Comparison of ENCODE assay signal across 20 mouse cellular contexts in the genomic region with DNA sequence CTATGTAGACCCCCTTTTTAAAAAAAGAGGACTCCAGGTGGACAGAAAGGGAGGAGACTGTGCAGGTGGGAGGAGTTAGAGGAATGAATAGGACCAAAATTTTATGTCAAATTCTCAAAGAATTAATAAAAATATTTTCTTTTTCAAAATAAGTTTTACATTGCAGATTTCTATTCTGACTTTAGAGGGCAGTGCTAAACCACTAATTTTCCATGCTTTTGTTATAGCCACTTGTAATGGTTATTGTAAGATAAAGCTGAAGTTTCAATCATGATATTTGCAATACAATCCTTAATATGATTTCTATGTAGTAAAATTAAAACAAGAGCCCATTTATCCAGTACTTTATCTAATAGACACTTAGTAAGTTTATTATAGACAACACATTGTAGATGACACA.
DNase-seq lines count a peak whose midpoint lies in the region; ATAC-seq and TF ChIP-seq lines count a peak whose summit lies in the region.
"Had no signal": no experiment of that assay in that cellular context is flagged by ENCODE, and none has a peak within 500 bp of the region (broad histone marks: within the 10 kb centered on the region; RNA-seq: fewer than 3 reads in every experiment).

No protein-coding gene starts in this region.

- H3K4me1 ChIP-seq in heart, adult 2 months (ENCODE audit: control insufficient read depth, insufficient read depth, low read length), result no peaks in the 10 kb centered on the region
- no peaks in the 10 kb centered on the region for H3K4me1 ChIP-seq in CH12.LX (ENCODE audit: control insufficient read depth in 1 of 2, insufficient read depth in 2 of 2)
- H3K4me1 ChIP-seq: limb, embryonic 15.5 days; liver, embryonic 15.5 days; midbrain, embryonic 15.5 days had no signal

- ATAC-seq in cerebellum, adult (ENCODE audit: insufficient number of reproducible peaks, low FRiP score, low TSS enrichment), result no peak
- ATAC-seq: activated CD4-positive, CD25-positive, alpha-beta regulatory T cell, adult 4 months; midbrain, embryonic 15.5 days had no signal

- TF ChIP-seq POLR2A in heart, adult 2 months (IDR thresholded peaks at IDR 0.05; ENCODE audit: insufficient read depth, low read depth, low read length), result no peak
- TF ChIP-seq POLR2A in CH12.LX (IDR thresholded peaks at IDR 0.05; ENCODE audit: low read depth, low read length), result no peak
- TF ChIP-seq POLR2A in brain, embryonic 14.5 days (IDR thresholded peaks at IDR 0.05; ENCODE audit: borderline replicate concordance, extremely low read depth, insufficient read depth, insufficient read length, poor library complexity, severe bottlenecking), result no peak

- H3K27me3 ChIP-seq in heart, adult 2 months (ENCODE audit: control insufficient read depth, insufficient read depth, low read length), result no peaks in the 10 kb centered on the region
- no peaks in the 10 kb centered on the region for H3K27me3 ChIP-seq in CH12.LX (replicated peaks)
- H3K27me3 ChIP-seq: limb, embryonic 15.5 days; liver, embryonic 15.5 days; midbrain, embryonic 15.5 days had no signal

- in situ Hi-C loops in CH12.LX (cut with MboI; ENCODE audit: low pct_ligation_motif_present, low pct_unique_long_range_greater_than_20kb, low sequenced_read_pairs), result no loop called here

- DNase-seq in heart, adult 2 months, result no peak
- no peak for DNase-seq in heart, adult 18-20 months
- DNase-seq in layer of hippocampus, adult 9-10 months (ENCODE audit: low spot score), result peak; percentile 8
- DNase-seq in layer of hippocampus, adult 8-10 months (ENCODE audit: low spot score in 2 of 2), result no peak
- DNase-seq in CH12.LX (ENCODE audit: extremely low read depth), result no peak
- DNase-seq in brain, embryonic 14.5 days (ENCODE audit: low read depth), result peak; percentile 53
- DNase-seq: adrenal gland, postnatal 14 days; cerebellum, adult 8-10 months; heart, adult 11 months; heart, postnatal 36 days; kidney, adult 2 months; kidney, postnatal 4 days; layer of hippocampus, postnatal 36 days; lung, postnatal 10 days; thymus, postnatal 14 days had no signal

- peak; percentile 43 for TF ChIP-seq RAD21 in CH12.LX (IDR thresholded peaks at IDR 0.05; ENCODE audit: low read depth, low read length)

- no peak overlapping the region for H3K4me3 ChIP-seq in heart, adult 2 months
- H3K4me3 ChIP-seq in CH12.LX (replicated peaks in 1 of 3; ENCODE audit: low read depth in 2 of 3, low read length in 2 of 3, poor library complexity in 1 of 3), result no peak overlapping the region
- H3K4me3 ChIP-seq: limb, embryonic 15.5 days; liver, embryonic 15.5 days; midbrain, embryonic 15.5 days had no signal

- no peaks in the 10 kb centered on the region for H3K79me2 ChIP-seq in heart, adult 2 months (replicated peaks; ENCODE audit: control insufficient read depth, insufficient read depth, low read length)
- no peaks in the 10 kb centered on the region for H3K79me2 ChIP-seq in CH12.LX (replicated peaks; ENCODE audit: control insufficient read depth, extremely low read depth, insufficient read depth, poor library complexity, severe bottlenecking)

- H3K9ac ChIP-seq in heart, adult 2 months (ENCODE audit: low read depth, low read length), result no peak overlapping the region
- no peak overlapping the region for H3K9ac ChIP-seq in CH12.LX (ENCODE audit: insufficient read depth, low read depth)
- H3K9ac ChIP-seq: limb, embryonic 15.5 days; liver, embryonic 15.5 days; midbrain, embryonic 15.5 days had no signal

- H3K9me3 ChIP-seq in CH12.LX (replicated peaks; ENCODE audit: low read length), result no peaks in the 10 kb centered on the region
- H3K9me3 ChIP-seq: limb, embryonic 15.5 days; liver, embryonic 15.5 days; midbrain, embryonic 15.5 days had no signal

- intact Hi-C loops in heart, adult 2 months (cut with DNase I), result loop anchor here (5.0 kb wide), 1 partner anchor 541 kb away; no protein-coding TSS in a partner anchor

- TF ChIP-seq EP300 in heart, adult 2 months (IDR thresholded peaks at IDR 0.05; ENCODE audit: insufficient read depth, low read depth, low read length), result no peak
- TF ChIP-seq EP300 in CH12.LX (IDR thresholded peaks at IDR 0.05; ENCODE audit: low read length), result no peak

- H3K27ac ChIP-seq in heart, adult 2 months, result no peak overlapping the region
- H3K27ac ChIP-seq in CH12.LX (ENCODE audit: insufficient read depth, low read depth), result no peak overlapping the region
- H3K27ac ChIP-seq: limb, embryonic 15.5 days; liver, embryonic 15.5 days; midbrain, embryonic 15.5 days had no signal

- dilution Hi-C loops in CH12.LX (cut with MboI; ENCODE audit: extremely low pct_ligation_motif_present, extremely low pct_unique_long_range_greater_than_20kb, low sequenced_read_pairs), result no loop called here

- H3K4me2 ChIP-seq in CH12.LX (ENCODE audit: insufficient read depth, low read depth, poor library complexity, severe bottlenecking), result no peak overlapping the region
- H3K4me2 ChIP-seq: limb, embryonic 15.5 days; liver, embryonic 15.5 days; midbrain, embryonic 15.5 days had no signal

- H3K36me3 ChIP-seq in heart, adult 2 months (ENCODE audit: control insufficient read depth, insufficient read depth, low read length), result no peaks in the 10 kb centered on the region
- no peaks in the 10 kb centered on the region for H3K36me3 ChIP-seq in CH12.LX (replicated peaks in 1 of 2; ENCODE audit: control insufficient read depth in 1 of 2, insufficient read depth in 1 of 2, low read length in 1 of 2)
- H3K36me3 ChIP-seq: limb, embryonic 15.5 days; liver, embryonic 15.5 days; midbrain, embryonic 15.5 days had no signal

- TF ChIP-seq CTCF in heart, adult 2 months (IDR thresholded peaks at IDR 0.05), result peak; percentile 46
- peak in 1 of 2 experiments; percentile 20; a peak in 1 of 4 replicates for TF ChIP-seq CTCF in CH12.LX (conservative IDR thresholded peaks at IDR 0.05 in 1 of 2, IDR thresholded peaks at IDR 0.05 in 1 of 2; ENCODE audit: low read depth in 2 of 2, low read length in 2 of 2)
- TF ChIP-seq CTCF in brain, embryonic 14.5 days (IDR thresholded peaks at IDR 0.05; ENCODE audit: borderline replicate concordance, extremely low read depth, insufficient read depth, insufficient read length), result no peak

TF ChIP-seq in CH12.LX, 34 proteins besides CTCF, POLR2A, EP300 and RAD21:
- TF ChIP-seq KAT2A (IDR thresholded peaks at IDR 0.05; ENCODE audit: insufficient replicate concordance, low read length) (no peak), SMC3 (IDR thresholded peaks at IDR 0.05; ENCODE audit: low read depth, low read length) (peak; percentile 4; the same call in 1 of the 2 replicates)

Comparison
In these comparisons a context has a peak if more than half of its experiments do, and no peak if none do; other contexts are left out.
1. DNase-seq: peak in layer of hippocampus, adult 9-10 months (single experiment) and brain, embryonic 14.5 days (single experiment); none in heart, adult 2 months (0 of 2), heart, adult 18-20 months (0 of 2), layer of hippocampus, adult 8-10 months (0 of 2) and CH12.LX (single experiment).